Mouse (Mus musculus) liver, adult 2 months (tissue): Measurements from ENCODE around the gene Nol10.

Experiments used
- CTCF ChIP-seq: fragments of 200-500 bp; IDR thresholded peaks from 2 replicates; pipeline ENCODE4 v1.5.1; 2011; ENCODE audit warnings: low read depth, low read length, control low read depth
- POLR2A ChIP-seq: fragments of 200-500 bp; IDR thresholded peaks from 2 replicates; pipeline ENCODE4 v1.6.1; 2011; ENCODE audit warnings: low read length, control low read depth; ENCODE audit not compliant: insufficient read depth; ENCODE audit errors: extremely low read depth

- TF ChIP-seq POLR2A (no peak), CTCF (no peak)
Observed at GRCm38 (mm10) chr12:17444406-17444805, 96.1 kb downstream of the Nol10 start.
